Mouse (Mus musculus) brain, adult 2 months (tissue): ENCODE measurements at regions not wholly inside any gene's neighbourhood (a gene's known extent, or its start where the extent isn't known, plus 50 kb on each side); places are given as distances from the start of the nearest gene placed in this dataset.

ENCODE experiments used
- DNase-seq: peaks from one replicate; pipeline ENCODE4 v3.0.0; 2011; ENCODE audit warnings: low read depth, low spot score

DNA sequence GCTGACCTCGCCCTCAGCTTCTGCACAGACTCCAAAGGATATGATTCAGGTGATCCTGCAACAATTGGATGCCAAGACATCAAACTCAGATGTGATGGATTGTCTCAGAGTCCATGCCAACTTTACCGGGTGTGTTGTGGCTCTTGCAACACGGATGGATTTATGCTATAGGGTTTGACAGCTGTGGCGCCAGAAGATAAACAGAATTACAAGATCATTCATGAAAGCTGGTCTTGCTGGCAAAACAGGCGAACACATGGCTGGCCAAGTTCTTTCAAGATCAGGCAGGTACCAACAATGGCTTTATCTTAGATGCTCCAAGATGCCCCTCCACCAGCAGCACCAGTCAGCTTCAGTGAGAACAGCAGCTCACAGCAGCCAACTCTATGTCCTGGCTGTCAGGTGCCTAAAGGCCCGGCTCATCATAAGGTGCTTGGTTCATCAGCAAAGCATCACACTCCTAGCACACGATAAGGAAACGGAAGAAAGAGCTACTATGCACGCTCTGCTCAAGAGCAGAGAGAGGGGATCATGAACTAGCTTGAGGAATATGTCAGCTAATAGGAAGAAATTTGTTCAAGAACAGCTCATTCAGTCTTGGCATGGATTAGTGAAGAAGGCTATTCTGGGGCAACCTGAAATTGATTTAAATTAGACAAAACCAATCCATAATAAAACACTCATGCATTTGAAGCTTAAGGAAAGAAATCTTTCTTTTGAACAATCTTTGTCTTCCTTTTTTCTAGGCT is 229.9 kb upstream of the Map3k1 start:
- DNase-seq, result no peak

DNA sequence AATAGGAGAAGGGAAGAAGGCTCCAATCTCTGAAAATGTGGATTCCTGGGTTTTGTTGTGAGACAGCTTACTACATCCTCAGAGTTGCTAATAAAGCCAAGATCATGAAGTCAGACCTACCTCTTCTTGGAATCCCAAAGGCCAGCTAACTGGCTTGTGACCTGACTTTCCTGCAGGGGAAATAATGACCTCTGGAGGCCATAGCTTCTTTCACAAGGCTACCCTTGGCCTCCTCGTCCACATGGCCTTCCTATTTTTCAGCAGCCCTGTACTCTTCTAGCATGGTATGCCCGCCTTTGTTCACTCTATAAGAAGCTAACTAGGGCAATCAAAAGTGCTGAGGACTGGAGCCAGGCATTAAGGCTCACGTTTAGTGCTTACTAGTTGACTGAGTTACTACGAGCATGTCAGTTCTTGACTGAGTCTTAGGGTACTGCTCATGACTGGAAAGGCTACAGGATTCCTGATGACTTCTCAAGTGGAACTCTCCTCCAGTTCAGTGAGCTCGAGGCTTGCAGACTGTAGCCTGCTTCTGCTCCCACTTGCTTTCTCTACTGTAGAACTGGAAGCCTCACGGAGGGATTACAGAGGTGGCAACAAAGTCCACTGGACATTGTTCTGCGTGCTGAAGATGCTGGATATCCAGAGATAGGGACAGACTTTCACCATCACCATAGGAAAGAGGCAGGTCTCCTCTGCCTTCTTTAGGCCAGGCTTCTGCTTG is 230.8 kb upstream of the Map3k1 start:
- DNase-seq, result no peak

GRCm38 (mm10) chr13:112043524-112044246 is 234.9 kb upstream of the Map3k1 start:
- no peak for DNase-seq

- DNase-seq, result no peak
Measured at GRCm38 (mm10) chr13:112044372-112044771, 235.6 kb upstream of the Map3k1 start.

- DNase-seq, result peak; percentile 39
Measured at GRCm38 (mm10) chr13:112046247-112047211, 237.7 kb upstream of the Map3k1 start.

DNA sequence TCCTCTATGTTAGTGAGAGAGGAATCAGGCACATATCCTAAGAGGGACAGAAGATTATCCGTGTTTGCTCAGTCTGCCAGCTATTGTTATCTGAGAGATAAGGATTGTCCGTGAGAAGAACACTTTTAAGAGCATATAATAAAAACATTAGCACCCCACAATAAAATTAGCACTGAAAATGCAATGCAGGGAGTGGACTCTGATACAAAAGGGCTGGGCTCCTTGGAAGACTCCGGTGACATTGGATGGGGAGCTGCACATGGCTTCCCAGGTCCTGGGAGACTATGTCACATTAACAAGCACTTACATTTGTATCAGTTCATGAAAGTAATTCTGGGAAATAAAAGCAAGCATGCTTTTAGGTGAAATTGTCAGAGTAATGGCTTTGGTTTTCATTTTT is 238.6 kb upstream of the Map3k1 start:
- no peak for DNase-seq

DNA sequence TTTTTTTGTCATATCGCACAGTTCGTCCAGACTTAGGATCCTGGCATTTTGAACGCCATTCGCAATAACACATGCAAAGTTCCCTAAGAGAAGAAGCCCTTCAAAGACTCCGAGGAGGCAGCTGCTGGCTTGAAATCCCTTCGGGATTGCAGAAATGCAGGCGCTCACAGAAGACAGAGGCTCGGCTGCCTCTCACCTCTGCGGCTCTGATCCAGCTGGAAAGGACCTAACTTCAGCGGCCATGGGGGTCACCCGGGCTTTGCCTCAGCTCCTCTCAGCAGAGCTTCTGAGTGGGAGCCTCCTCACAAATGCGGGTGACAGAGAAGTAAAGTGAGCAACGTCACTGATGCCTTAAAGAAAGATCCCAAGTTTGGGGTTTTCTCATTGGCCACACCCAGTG is 239.1 kb upstream of the Map3k1 start:
- DNase-seq, result no peak

GRCm38 (mm10) chr13:112048327-112048726 is 239.5 kb upstream of the Map3k1 start:
- no peak for DNase-seq

DNA sequence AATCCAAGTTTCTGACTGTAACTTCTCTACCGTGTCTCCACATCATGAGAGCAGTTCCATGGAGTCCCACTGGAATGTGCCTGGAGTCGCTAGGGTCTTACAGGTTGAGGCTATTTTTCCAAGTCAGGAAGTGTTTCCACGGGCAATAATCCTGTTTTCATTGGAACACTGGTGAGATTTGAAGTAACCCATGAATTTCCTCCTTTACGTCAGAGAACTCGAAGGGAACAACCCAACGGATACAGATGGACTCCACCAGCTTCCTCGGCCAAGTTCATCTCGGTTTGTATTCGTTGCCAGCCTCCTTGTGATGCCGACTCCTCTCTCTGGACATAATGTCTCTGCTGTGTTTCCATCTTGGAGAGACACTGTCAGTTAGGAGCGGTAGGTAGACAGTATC is 237.4 kb upstream of the Ankrd55 start:
- DNase-seq, result no peak

DNA sequence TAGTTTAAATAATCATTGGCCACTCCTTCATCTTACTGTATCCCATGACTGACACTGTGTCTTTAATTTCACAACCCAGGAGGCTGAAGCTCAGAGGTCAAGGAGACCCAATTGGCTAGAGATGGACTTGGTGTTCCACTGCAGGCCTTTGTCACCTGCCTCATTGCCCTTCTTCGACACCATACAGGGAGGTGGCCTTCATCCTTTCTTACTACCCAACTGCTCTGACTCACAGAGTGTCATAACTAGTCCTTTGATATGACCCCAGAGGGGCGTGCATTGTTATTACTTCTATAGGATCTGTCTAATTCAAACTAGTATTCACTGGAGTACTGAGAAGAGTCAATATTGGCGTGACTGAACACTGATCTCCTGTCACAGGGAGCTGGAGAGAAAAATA is 236.2 kb upstream of the Ankrd55 start:
- DNase-seq, result no peak

DNA sequence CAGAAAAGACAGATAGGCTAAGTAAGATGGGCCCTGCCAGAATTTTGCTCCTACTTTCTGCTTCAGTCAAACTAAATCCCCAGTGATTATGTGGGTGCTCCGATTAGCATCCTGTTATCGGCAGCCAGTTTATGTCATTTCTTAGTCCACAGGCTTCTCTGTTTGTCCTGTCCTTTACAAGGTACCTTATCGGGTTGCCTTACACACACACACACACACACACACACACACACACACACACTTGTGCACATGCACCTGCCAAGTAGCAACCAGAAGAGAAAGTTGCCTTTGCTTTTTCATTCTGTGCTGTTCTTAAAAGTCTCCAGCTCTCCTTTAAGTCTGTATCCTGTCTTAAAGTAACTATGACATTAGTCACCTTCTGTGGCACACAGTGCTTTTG is 235.8 kb upstream of the Ankrd55 start:
- DNase-seq, result no peak

DNA sequence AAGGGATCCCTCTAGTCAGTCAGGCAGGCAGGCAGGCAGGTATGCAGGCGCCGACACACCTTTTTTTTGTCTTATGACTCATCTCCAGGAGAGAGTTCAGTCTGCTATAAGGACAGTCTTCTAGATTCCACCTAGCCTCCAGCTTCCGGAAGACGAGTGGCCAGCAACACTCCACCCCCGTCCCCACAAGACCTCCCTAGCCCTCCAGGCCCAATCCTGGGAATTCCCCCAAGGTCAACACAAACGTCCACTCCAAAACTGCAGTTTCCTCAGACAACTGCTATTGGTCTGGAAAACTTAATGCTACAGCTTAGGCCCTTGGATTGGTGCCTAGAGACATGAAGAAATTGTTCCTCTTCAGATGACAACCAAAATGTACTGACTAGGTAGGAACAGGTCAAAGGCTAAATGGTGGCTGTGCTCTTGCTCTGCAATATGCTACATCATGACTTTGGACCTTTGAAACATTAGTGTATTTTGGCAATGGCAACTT is 233.3 kb upstream of the Ankrd55 start:
- DNase-seq, result no peak

DNA sequence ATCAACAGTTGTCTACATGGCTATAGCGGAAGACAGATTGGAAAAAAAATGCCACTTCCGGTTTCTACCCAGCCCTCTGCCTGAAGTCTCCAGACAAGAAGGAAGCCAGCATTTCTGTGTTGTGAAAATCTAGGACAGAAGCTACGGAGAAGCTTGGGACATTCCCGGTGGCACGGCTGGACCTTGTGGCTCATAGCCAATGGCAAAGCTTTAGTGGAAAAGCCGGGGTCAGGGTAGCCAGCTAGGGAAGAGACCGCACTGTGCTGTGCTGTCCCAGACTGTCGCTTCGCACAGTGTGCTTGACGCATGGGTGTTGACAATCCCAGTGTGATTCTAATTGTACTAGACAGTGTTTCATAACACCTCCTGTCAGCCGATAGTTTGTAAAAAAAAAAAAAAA is 230.0 kb upstream of the Ankrd55 start:
- DNase-seq, result peak; percentile 48

GRCm38 (mm10) chr13:112058771-112059170 is 229.5 kb upstream of the Ankrd55 start:
- DNase-seq, result no peak

GRCm38 (mm10) chr13:112062024-112062423 is 226.2 kb upstream of the Ankrd55 start:
- no peak for DNase-seq

DNA sequence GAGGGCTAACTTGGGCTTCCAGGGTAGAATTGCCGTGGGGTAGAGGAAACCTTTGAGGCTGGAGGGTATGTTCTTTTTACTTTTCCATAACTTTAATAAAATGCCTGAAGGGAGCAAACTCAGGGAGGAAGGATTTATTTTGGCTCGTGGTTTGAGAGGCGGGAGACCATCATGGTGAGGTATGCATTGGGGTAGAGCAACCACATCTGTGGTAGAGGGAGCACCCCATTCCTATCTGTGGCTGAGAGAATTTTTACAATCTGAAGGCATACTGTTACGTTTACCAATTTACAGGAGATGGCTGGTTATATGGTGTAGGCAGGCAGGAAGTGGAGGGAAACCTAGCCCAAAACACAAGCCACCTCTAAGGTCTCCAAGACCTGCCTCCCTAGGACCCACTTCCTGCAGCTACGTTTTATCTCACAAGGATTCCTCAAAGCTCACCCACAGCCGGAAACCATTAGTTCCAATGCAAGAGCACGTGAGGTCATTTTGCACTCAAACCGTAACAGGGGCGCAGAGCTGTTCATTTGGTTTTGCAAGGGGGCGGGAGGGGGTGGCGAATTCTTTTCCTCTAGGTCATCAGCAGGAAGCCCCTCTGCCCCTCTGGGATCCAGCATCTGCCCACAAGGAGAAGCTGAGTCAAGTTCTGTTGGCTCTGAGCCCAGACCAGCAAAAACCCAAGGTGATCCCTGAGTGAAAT is 224.7 kb upstream of the Ankrd55 start:
- DNase-seq, result no peak

GRCm38 (mm10) chr13:112064681-112065080 is 223.6 kb upstream of the Ankrd55 start:
- no peak for DNase-seq

DNA sequence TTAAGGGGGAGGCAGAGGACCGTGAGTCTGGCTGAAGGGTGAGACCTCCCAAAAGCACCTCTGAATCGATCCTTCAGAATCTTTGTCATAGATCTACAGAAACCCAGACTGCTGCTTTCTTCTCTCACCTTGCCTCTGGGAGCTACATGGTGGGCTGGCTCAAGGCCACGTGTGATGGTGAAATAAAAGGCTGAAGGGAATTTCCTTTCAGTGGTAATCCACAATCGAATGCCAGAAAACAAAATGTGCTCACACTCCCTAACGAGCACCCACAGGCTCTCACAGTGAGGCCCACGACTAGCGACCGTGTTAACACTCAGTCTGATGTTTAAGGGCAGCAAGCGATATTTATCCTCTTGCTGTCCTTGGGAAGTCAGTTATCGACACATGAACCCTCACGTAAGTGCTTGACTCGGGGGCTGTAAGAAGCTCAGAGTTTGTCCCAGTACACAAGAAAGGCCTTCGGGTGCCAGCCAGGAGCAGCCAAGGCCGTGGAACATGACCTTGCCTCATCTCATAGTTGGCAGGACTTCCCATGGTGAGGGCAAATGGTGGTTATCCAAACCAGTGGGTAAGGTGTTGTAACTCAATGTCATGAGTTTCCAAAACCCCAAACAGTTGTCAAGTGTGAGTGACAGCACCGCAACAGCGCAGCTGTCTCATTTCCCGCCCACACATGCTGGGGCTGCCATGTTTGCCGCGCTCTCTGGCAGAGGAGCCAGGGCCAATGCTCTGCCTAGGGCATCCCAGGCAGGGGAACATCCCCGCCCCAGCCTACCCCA is 221.0 kb upstream of the Ankrd55 start:
- no peak for DNase-seq

DNA sequence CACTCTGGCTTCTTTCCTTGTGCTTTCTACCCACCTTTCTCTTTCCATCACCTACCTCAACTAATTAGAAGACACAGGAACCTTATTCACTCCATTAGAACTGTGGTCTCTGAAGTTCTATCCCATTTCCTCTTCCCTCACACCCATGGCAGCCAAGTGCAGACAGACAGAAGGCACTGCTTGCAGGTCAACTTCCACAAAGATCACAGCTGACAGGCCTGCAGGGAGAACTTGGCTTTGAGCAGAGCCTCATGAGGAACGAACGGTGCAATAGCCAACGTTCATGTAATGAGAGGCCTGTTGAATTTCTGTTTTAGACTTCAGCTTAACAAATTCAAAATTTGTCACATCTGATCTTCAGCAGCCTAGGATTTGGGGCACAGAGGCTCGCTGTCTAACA is 217.5 kb upstream of the Ankrd55 start:
- DNase-seq, result no peak
